In the genomic region with DNA sequence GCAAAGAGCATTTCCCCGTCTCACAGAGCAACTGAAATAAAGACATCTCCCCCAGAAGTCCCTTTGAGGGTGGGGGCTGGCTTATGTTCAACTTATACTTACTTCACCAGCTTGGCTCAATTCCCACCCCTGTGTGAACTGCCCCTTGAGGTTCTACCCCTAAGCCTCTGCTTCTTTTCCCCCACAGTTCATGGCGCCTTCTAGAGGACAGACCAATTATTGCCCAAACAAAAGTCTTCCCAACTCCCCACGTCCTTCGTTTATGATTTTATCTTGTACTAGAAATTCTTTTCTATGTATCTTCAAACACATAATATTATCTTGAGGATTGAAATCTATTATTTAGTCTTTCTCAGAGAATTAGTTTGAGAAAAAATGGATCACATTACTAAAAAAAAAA, we compare ENCODE assay signal across 18 mouse cellular contexts.
DNase-seq lines count a peak whose midpoint lies in the region; ATAC-seq lines count a peak whose summit lies in the region.
"Had no signal": no experiment of that assay in that cellular context is flagged by ENCODE, and none has a peak within 500 bp of the region (broad histone marks: within the 10 kb centered on the region; RNA-seq: fewer than 3 reads in every experiment).

No protein-coding gene starts in this region.

- H3K9me3 ChIP-seq in intestine, embryonic 14.5 days (ENCODE audit: control insufficient read depth, low read length), result no peaks in the 10 kb centered on the region
- no peaks in the 10 kb centered on the region for H3K9me3 ChIP-seq in intestine, embryonic 15.5 days
- no peaks in the 10 kb centered on the region for H3K9me3 ChIP-seq in midbrain, embryonic 11.5 days (ENCODE audit: control insufficient read depth, low read length)
- H3K9me3 ChIP-seq in midbrain, embryonic 15.5 days, result no peaks in the 10 kb centered on the region
- H3K9me3 ChIP-seq: embryonic facial prominence, embryonic 13.5 days; kidney, embryonic 15.5 days; liver, embryonic 12.5 days; neural tube, embryonic 15.5 days had no signal

- H3K4me2 ChIP-seq in intestine, embryonic 14.5 days (ENCODE audit: low read length), result no peak overlapping the region
- no peak overlapping the region for H3K4me2 ChIP-seq in intestine, embryonic 15.5 days (replicated peaks)
- no peak overlapping the region for H3K4me2 ChIP-seq in midbrain, embryonic 11.5 days
- H3K4me2 ChIP-seq in midbrain, embryonic 15.5 days, result no peak overlapping the region
- H3K4me2 ChIP-seq: embryonic facial prominence, embryonic 13.5 days; heart, embryonic 11.5 days; kidney, embryonic 15.5 days; liver, embryonic 12.5 days; neural tube, embryonic 15.5 days had no signal

- peak; percentile 23 to 33 for DNase-seq in cerebellum, postnatal 10 days
- no peak for DNase-seq in cerebellum, adult 11-12 months
- peak; percentile 47 for DNase-seq in intestine, embryonic 14.5 days (ENCODE audit: low spot score)
- DNase-seq in midbrain, embryonic 11.5 days (ENCODE audit: low spot score, missing footprints), result peak; percentile 12
- DNase-seq: cerebellum, adult 2 months; gastrocnemius, postnatal 14 days; heart, postnatal 36 days; thymus, postnatal 25 days had no signal

- WGBS in intestine, embryonic 14.5 days, result 85% methylated on average over 4 of the region's 4 CpGs
- WGBS in intestine, embryonic 15.5 days, result 80% methylated on average over 4 of the region's 4 CpGs
- WGBS in midbrain, embryonic 11.5 days, result 80% methylated on average over 4 of the region's 4 CpGs
- WGBS in midbrain, embryonic 15.5 days, result 71% methylated on average over 4 of the region's 4 CpGs

- no peaks in the 10 kb centered on the region for H3K27me3 ChIP-seq in intestine, embryonic 14.5 days (replicated peaks; ENCODE audit: control insufficient read depth, insufficient read depth, low read length)
- no peaks in the 10 kb centered on the region for H3K27me3 ChIP-seq in intestine, embryonic 15.5 days (replicated peaks)
- no peaks in the 10 kb centered on the region for H3K27me3 ChIP-seq in midbrain, embryonic 11.5 days (ENCODE audit: control insufficient read depth, insufficient read depth, low read length)
- H3K27me3 ChIP-seq in midbrain, embryonic 15.5 days (replicated peaks), result no peaks in the 10 kb centered on the region
- H3K27me3 ChIP-seq: embryonic facial prominence, embryonic 13.5 days; kidney, embryonic 15.5 days; liver, embryonic 12.5 days; neural tube, embryonic 15.5 days had no signal

- no peak for ATAC-seq in intestine, embryonic 14.5 days (replicated peaks; ENCODE audit: low FRiP score, low TSS enrichment, low read depth)
- no peak for ATAC-seq in intestine, embryonic 15.5 days
- no peak for ATAC-seq in midbrain, embryonic 11.5 days (ENCODE audit: low FRiP score)
- ATAC-seq in midbrain, embryonic 15.5 days (replicated peaks), result no peak
- ATAC-seq in erythroid progenitor cell, adult 5-6 weeks (replicated peaks; ENCODE audit: low FRiP score, poor library complexity, severe bottlenecking), result no peak
- ATAC-seq: activated CD4-positive, CD25-positive, alpha-beta regulatory T cell, adult 4 months; liver, embryonic 12.5 days had no signal

- H3K9ac ChIP-seq in intestine, embryonic 14.5 days (ENCODE audit: low read length), result no peak overlapping the region
- no peak overlapping the region for H3K9ac ChIP-seq in intestine, embryonic 15.5 days
- H3K9ac ChIP-seq in midbrain, embryonic 11.5 days (ENCODE audit: low read length), result no peak overlapping the region
- H3K9ac ChIP-seq in midbrain, embryonic 15.5 days, result no peak overlapping the region
- H3K9ac ChIP-seq: embryonic facial prominence, embryonic 13.5 days; kidney, embryonic 15.5 days; liver, embryonic 12.5 days; neural tube, embryonic 15.5 days had no signal

- H3K4me1 ChIP-seq in intestine, embryonic 14.5 days (replicated peaks; ENCODE audit: control insufficient read depth, insufficient read depth, low read length), result no peaks in the 10 kb centered on the region
- H3K4me1 ChIP-seq in intestine, embryonic 15.5 days (replicated peaks), result no peaks in the 10 kb centered on the region
- H3K4me1 ChIP-seq in midbrain, embryonic 11.5 days (ENCODE audit: control insufficient read depth, insufficient read depth, low read length), result no peaks in the 10 kb centered on the region
- H3K4me1 ChIP-seq in midbrain, embryonic 15.5 days, result peaks cover 3% of the 10 kb centered on the region; the same call in 1 of the 2 replicates
- H3K4me1 ChIP-seq: liver, embryonic 12.5 days; neural tube, embryonic 15.5 days had no signal

- no peak overlapping the region for H3K27ac ChIP-seq in intestine, embryonic 14.5 days (ENCODE audit: low read depth)
- H3K27ac ChIP-seq in intestine, embryonic 15.5 days, result no peak overlapping the region
- H3K27ac ChIP-seq in midbrain, embryonic 11.5 days (ENCODE audit: low read depth, low read length), result no peak overlapping the region
- H3K27ac ChIP-seq in midbrain, embryonic 15.5 days, result no peak overlapping the region
- H3K27ac ChIP-seq: embryonic facial prominence, embryonic 13.5 days; kidney, embryonic 15.5 days; liver, embryonic 12.5 days; neural tube, embryonic 15.5 days had no signal

- no peak overlapping the region for H3K4me3 ChIP-seq in intestine, embryonic 14.5 days (ENCODE audit: low read depth, low read length)
- H3K4me3 ChIP-seq in intestine, embryonic 15.5 days (replicated peaks), result no peak overlapping the region
- H3K4me3 ChIP-seq in midbrain, embryonic 11.5 days (ENCODE audit: low read depth, low read length), result no peak overlapping the region
- no peak overlapping the region for H3K4me3 ChIP-seq in midbrain, embryonic 15.5 days
- H3K4me3 ChIP-seq: embryonic facial prominence, embryonic 13.5 days; kidney, embryonic 15.5 days; liver, embryonic 12.5 days; myocyte; neural tube, embryonic 15.5 days had no signal

- H3K36me3 ChIP-seq in intestine, embryonic 14.5 days (ENCODE audit: control insufficient read depth, insufficient read depth, low read length), result no peaks in the 10 kb centered on the region
- H3K36me3 ChIP-seq in intestine, embryonic 15.5 days, result no peaks in the 10 kb centered on the region
- no peaks in the 10 kb centered on the region for H3K36me3 ChIP-seq in midbrain, embryonic 11.5 days (ENCODE audit: control insufficient read depth, insufficient read depth, low read length)
- no peaks in the 10 kb centered on the region for H3K36me3 ChIP-seq in midbrain, embryonic 15.5 days (replicated peaks)
- H3K36me3 ChIP-seq: embryonic facial prominence, embryonic 13.5 days; kidney, embryonic 15.5 days; liver, embryonic 12.5 days; neural tube, embryonic 15.5 days had no signal
